Mouse (Mus musculus) heart, embryonic 16.5 days (tissue): ENCODE measurements around the gene Arf6. TPM values are rescaled to one million over a fixed set of nuclear protein-coding genes. Genes with fewer than 3 reads are reported as not detected.
"Not testable (repeated sequence)": the region's sequence is repeated elsewhere in the genome, so short reads cannot be mapped to it uniquely, and the experiment has no call there.

Experiments used
- ATAC-seq: fragments of 200-750 bp; cut with Nextera tagmentation; replicated peaks from 2 replicates; pipeline ENCODE4 v1.8.0; 2017; ENCODE audit warnings: moderate number of reproducible peaks; ENCODE audit not compliant: insufficient read depth, low FRiP score; ENCODE audit errors: extremely low read depth
- H3K27ac ChIP-seq: fragments of 300-500 bp; sonication (generic); 2 replicates; pipeline ENCODE4 v1.5.1; 2014; ENCODE audit warnings: mild to moderate bottlenecking, low read length, control low read depth, moderate library complexity
- H3K27me3 ChIP-seq: fragments of 300-500 bp; sonication (generic); 2 replicates; pipeline ENCODE4 v1.6.1; 2014; ENCODE audit warnings: low read length, mixed read lengths; ENCODE audit not compliant: control insufficient read depth, insufficient read depth
- H3K36me3 ChIP-seq: fragments of 300-500 bp; sonication (generic); 2 replicates; pipeline ENCODE4 v1.6.1; 2014; ENCODE audit not compliant: control insufficient read depth, insufficient read depth
- H3K4me1 ChIP-seq: fragments of 300-500 bp; sonication (generic); 2 replicates; pipeline ENCODE4 v1.6.1; 2014; ENCODE audit warnings: low read length, mixed read lengths; ENCODE audit not compliant: control insufficient read depth, insufficient read depth
- H3K4me2 ChIP-seq: fragments of 300-500 bp; sonication (generic); 2 replicates; pipeline ENCODE4 v1.6.1; 2014; ENCODE audit warnings: low read depth, mild to moderate bottlenecking, control low read depth, low read length
- H3K4me3 ChIP-seq: fragments of 300-500 bp; sonication (generic); 2 replicates; pipeline ENCODE4 v1.5.1; 2014; ENCODE audit warnings: mild to moderate bottlenecking, control low read depth, low read length
- H3K9ac ChIP-seq: fragments of 300-500 bp; sonication (generic); 2 replicates; pipeline ENCODE4 v1.6.1; 2014; ENCODE audit warnings: low read length, control low read depth
- H3K9me3 ChIP-seq: fragments of 300-500 bp; sonication (generic); replicated peaks from 2 replicates; pipeline ENCODE4 v1.6.1; 2016; ENCODE audit warnings: low read length; ENCODE audit not compliant: control insufficient read depth
- WGBS: fragments of 180-500 bp; shearing (Covaris S2); extraction: QIAGEN DNeasy Blood & Tissue Kit; methylation state at CpG from one replicate; pipeline ENCODE4 v1.1.7; 2014; 5-methylcytosine and 5-hydroxymethylcytosine counted together
- polyA plus RNA-seq: library from polyadenylated mRNA; unstranded; fragments of >200 nt; fragmentation: Nextera tagmentation; extraction: Ambion mirVana; gene quantifications from 2 replicates; pipeline ENCODE4 v1.2.1, GENCODE M21; 2015

Arf6 gene
- polyA plus RNA-seq, 1 experiment from 2014 or later: 31.1 TPM

GRCm38 (mm10) chr12:69371421-69371853, 513 bp upstream of the Arf6 start:
- peak overlapping the region; percentile 98 for H3K9ac ChIP-seq
- peak overlapping the region; percentile 85 for H3K4me3 ChIP-seq
- H3K4me2 ChIP-seq: peak overlapping the region; percentile 90
- under 1% methylated on average over 24 of the region's 24 CpGs for WGBS
- H3K4me1 ChIP-seq: peaks cover 13% of the 10 kb centered on the region
- no peaks in the 10 kb centered on the region for H3K9me3 ChIP-seq
- no peaks in the 10 kb centered on the region for H3K27me3 ChIP-seq
- ATAC-seq: peak; percentile 71
- peaks cover 4% of the 10 kb centered on the region; the same call in 1 of the 2 replicates for H3K36me3 ChIP-seq
- H3K27ac ChIP-seq: peak overlapping the region; percentile 98

- peak overlapping the region; percentile 85 for H3K4me3 ChIP-seq
- no peaks in the 10 kb centered on the region for H3K9me3 ChIP-seq
- whole genome bisulfite sequencing: under 1% methylated on average over 42 of the region's 42 CpGs
- peak overlapping the region; percentile 98 for H3K27ac ChIP-seq
- peak overlapping the region; percentile 98 for H3K9ac ChIP-seq
- ATAC-seq: 0 out of 2 replicates have a peak, but pooled peaks have one; percentile 1
- H3K4me1 ChIP-seq: peaks cover 13% of the 10 kb centered on the region
- peaks cover 4% of the 10 kb centered on the region; the same call in 1 of the 2 replicates for H3K36me3 ChIP-seq
- H3K4me2 ChIP-seq: peak overlapping the region; percentile 93
- no peaks in the 10 kb centered on the region for H3K27me3 ChIP-seq
These were observed 881 bp downstream of the Arf6 start for GRCm38 (mm10) chr12:69372731-69373331.

- ATAC-seq: no peak
- H3K27me3 ChIP-seq: no peaks in the 10 kb centered on the region
- peaks cover 20% of the 10 kb centered on the region for H3K4me1 ChIP-seq
- H3K9me3 ChIP-seq: no peaks in the 10 kb centered on the region
- H3K4me2 ChIP-seq: peak overlapping the region; percentile 93
- peak overlapping the region; percentile 85 for H3K4me3 ChIP-seq
- peak overlapping the region; percentile 98 for H3K9ac ChIP-seq
- peaks cover 4% of the 10 kb centered on the region; the same call in 1 of the 2 replicates for H3K36me3 ChIP-seq
- 20% methylated on average over 11 of the region's 11 CpGs for WGBS
- peak overlapping the region; percentile 35 for H3K27ac ChIP-seq
These were observed 2.2 kb downstream of the Arf6 start for GRCm38 (mm10) chr12:69373850-69374766.

GRCm38 (mm10) chr12:69376132-69376531, 4.2 kb downstream of the Arf6 start:
- Histone ChIP-seq H3K4me2 (no peak overlapping the region), H3K4me3 (no peak overlapping the region), H3K4me1 (peaks cover 16% of the 10 kb centered on the region), H3K9me3 (no peaks in the 10 kb centered on the region), H3K9ac (no peak overlapping the region), H3K27me3 (no peaks in the 10 kb centered on the region), H3K36me3 (peaks cover 4% of the 10 kb centered on the region; the same call in 1 of the 2 replicates), H3K27ac (no peak overlapping the region)
- WGBS: 70% methylated on average over 2 of the region's 2 CpGs
- ATAC-seq: no peak

- H3K27ac ChIP-seq: no peak overlapping the region
- H3K4me3 ChIP-seq: no peak overlapping the region
- peaks cover 16% of the 10 kb centered on the region for H3K4me1 ChIP-seq
- no peaks in the 10 kb centered on the region for H3K9me3 ChIP-seq
- H3K4me2 ChIP-seq: no peak overlapping the region
- WGBS: 89% methylated on average over 1 of the region's 1 CpGs
- H3K27me3 ChIP-seq: no peaks in the 10 kb centered on the region
- ATAC-seq: no peak
- no peak overlapping the region for H3K9ac ChIP-seq
- peaks cover 4% of the 10 kb centered on the region; the same call in 1 of the 2 replicates for H3K36me3 ChIP-seq
These were observed 5.2 kb downstream of the Arf6 start for GRCm38 (mm10) chr12:69377188-69377587.

GRCm38 (mm10) chr12:69377636-69378035, 5.7 kb downstream of the Arf6 start:
- not testable (repeated sequence) for H3K4me2 ChIP-seq, H3K36me3 ChIP-seq, H3K4me3 ChIP-seq, H3K9me3 ChIP-seq, H3K27ac ChIP-seq, H3K27me3 ChIP-seq, ATAC-seq, H3K9ac ChIP-seq
- H3K4me1 ChIP-seq: peaks cover 16% of the 10 kb centered on the region
- 91% methylated on average over 6 of the region's 6 CpGs for WGBS

- H3K9me3 ChIP-seq: no peaks in the 10 kb centered on the region
- peaks cover 16% of the 10 kb centered on the region for H3K4me1 ChIP-seq
- no peaks in the 10 kb centered on the region for H3K27me3 ChIP-seq
- 0 out of 2 replicates have a peak overlapping the region, but pooled peaks have one; percentile 40 for H3K27ac ChIP-seq
- H3K9ac ChIP-seq: no peak overlapping the region
- no peaks in the 10 kb centered on the region for H3K36me3 ChIP-seq
- no peak for ATAC-seq
- H3K4me2 ChIP-seq: no peak overlapping the region
- H3K4me3 ChIP-seq: no peak overlapping the region
- 75% methylated on average over 11 of the region's 11 CpGs for WGBS
These were observed 6.9 kb downstream of the Arf6 start for GRCm38 (mm10) chr12:69378558-69379454.

GRCm38 (mm10) chr12:69382880-69383279, 10.9 kb downstream of the Arf6 start:
- Histone ChIP-seq H3K4me1 (peaks cover 6% of the 10 kb centered on the region), H3K9ac (no peak overlapping the region; the same call in 1 of the 2 replicates), H3K4me2 (no peak overlapping the region), H3K4me3 (no peak overlapping the region), H3K27me3 (no peaks in the 10 kb centered on the region), H3K36me3 (no peaks in the 10 kb centered on the region), H3K9me3 (no peaks in the 10 kb centered on the region), H3K27ac (no peak overlapping the region)
- whole genome bisulfite sequencing: 79% methylated on average over 1 of the region's 1 CpGs
- no peak for ATAC-seq
